Mouse (Mus musculus): ENCODE results near the gene Pde4b. TPM values are rescaled to one million over a fixed set of nuclear protein-coding genes. Genes with fewer than 3 reads are reported as not detected.

Gene Pde4b
- total RNA-seq, 2 experiments from 2014 or later, result 85.9 to 89.8 TPM

- DNase-seq (ENCODE audit: extremely low spot score in 1 of 2, low spot score in 2 of 2), result peak in 1 of 2 experiments; percentile 74
- intact Hi-C loops (cut with DNase I), result no loop called here
Observed at GRCm38 (mm10) chr4:102635258-102635657, 547.9 kb downstream of the Pde4b start.

DNA sequence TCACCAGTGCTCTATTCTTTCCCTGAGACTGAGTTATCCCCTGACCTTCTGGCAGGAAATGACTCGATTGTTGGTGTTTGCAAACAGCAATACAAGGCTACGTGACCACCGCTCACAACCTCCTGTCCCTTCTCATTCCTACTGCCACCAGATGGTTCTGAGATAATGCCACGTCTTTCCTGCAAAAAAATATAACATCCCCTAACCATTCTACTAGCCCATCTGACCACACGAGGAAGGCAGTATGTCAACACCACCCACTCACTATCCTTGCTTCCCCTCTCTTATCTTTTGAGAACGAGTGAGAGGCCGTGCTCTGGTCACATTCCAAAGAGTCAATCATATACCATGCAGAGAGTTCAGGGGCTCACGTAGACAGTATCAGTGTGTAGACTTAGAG is 548.6 kb downstream of the Pde4b start:
- intact Hi-C loops (cut with DNase I), result no loop called here
- no peak for DNase-seq (ENCODE audit: extremely low spot score in 1 of 2, low spot score in 2 of 2)

- intact Hi-C loops (cut with DNase I), result no loop called here
- no peak for DNase-seq (ENCODE audit: extremely low spot score in 1 of 2, low spot score in 2 of 2)
Observed at GRCm38 (mm10) chr4:102637348-102637910, 550.1 kb downstream of the Pde4b start.

- DNase-seq (ENCODE audit: extremely low spot score in 1 of 2, low spot score in 2 of 2), result no peak
- intact Hi-C loops (cut with DNase I), result no loop called here
Observed at GRCm38 (mm10) chr4:102640942-102641341, 553.6 kb downstream of the Pde4b start.

- DNase-seq (ENCODE audit: extremely low spot score in 1 of 2, low spot score in 2 of 2), result no peak
- intact Hi-C loops (cut with DNase I), result no loop called here
Observed at GRCm38 (mm10) chr4:102644062-102644461, 556.7 kb downstream of the Pde4b start.

- intact Hi-C loops (cut with DNase I), result no loop called here
- no peak for DNase-seq (ENCODE audit: extremely low spot score in 1 of 2, low spot score in 2 of 2)
Observed at GRCm38 (mm10) chr4:102647056-102647455, 559.7 kb downstream of the Pde4b start.

GRCm38 (mm10) chr4:102655331-102655730 is 568.0 kb downstream of the Pde4b start:
- no peak for DNase-seq (ENCODE audit: extremely low spot score in 1 of 2, low spot score in 2 of 2)
- intact Hi-C loops (cut with DNase I), result loop anchor here (5.0 kb wide), 1 partner anchor 998 kb away; no protein-coding TSS in a partner anchor

- intact Hi-C loops (cut with DNase I), result loop anchor here (2.0 to 5.0 kb wide), 2 partner anchors 164 to 999 kb away; no protein-coding TSS in a partner anchor
- DNase-seq (ENCODE audit: extremely low spot score in 1 of 2, low spot score in 2 of 2), result peak; percentile 34 to 49
Observed at GRCm38 (mm10) chr4:102656494-102657036, 569.2 kb downstream of the Pde4b start.

Other genes with a start within 250 kb of the Pde4b start
- gene B020004J07Rik, start 243.5 kb upstream of the Pde4b start, total RNA-seq (2021), result not detected
- gene C130073F10Rik, start 193.8 kb upstream of the Pde4b start, total RNA-seq (2021), result not detected
- not detected for gene Gm12800, start 178.4 kb upstream of the Pde4b start, total RNA-seq (2021)
- not detected for gene Gm12794, start 147.1 kb upstream of the Pde4b start, total RNA-seq (2021)
- not detected for gene Gm12790, start 106.5 kb upstream of the Pde4b start, total RNA-seq (2021)
- not detected for gene Gm12789, start 100.9 kb upstream of the Pde4b start, total RNA-seq (2021)

Data from left cerebral cortex, postnatal 10 days (tissue).